Mouse (Mus musculus) liver, adult 2 months (tissue): Measurements from ENCODE around the gene Hspa1l.
A peak's percentile ranks its signal among the peaks of the same experiment; 100 is the strongest.

Experiments
- CTCF ChIP-seq: fragments of 200-500 bp; IDR thresholded peaks from 2 replicates; pipeline ENCODE4 v1.5.1; 2011; ENCODE audit warnings: low read depth, low read length, control low read depth
- POLR2A ChIP-seq: fragments of 200-500 bp; IDR thresholded peaks from 2 replicates; pipeline ENCODE4 v1.6.1; 2011; ENCODE audit warnings: low read length, control low read depth; ENCODE audit not compliant: insufficient read depth; ENCODE audit errors: extremely low read depth

GRCm38 (mm10) chr17:34931061-34931734 lies 41.3 kb upstream of the Hspa1l start, which contains the start of gene Neu1:
- TF ChIP-seq CTCF (peak; percentile 73), POLR2A (peak; percentile 93)
